8 mouse cellular contexts compared by ENCODE assay signal in the genomic region with DNA sequence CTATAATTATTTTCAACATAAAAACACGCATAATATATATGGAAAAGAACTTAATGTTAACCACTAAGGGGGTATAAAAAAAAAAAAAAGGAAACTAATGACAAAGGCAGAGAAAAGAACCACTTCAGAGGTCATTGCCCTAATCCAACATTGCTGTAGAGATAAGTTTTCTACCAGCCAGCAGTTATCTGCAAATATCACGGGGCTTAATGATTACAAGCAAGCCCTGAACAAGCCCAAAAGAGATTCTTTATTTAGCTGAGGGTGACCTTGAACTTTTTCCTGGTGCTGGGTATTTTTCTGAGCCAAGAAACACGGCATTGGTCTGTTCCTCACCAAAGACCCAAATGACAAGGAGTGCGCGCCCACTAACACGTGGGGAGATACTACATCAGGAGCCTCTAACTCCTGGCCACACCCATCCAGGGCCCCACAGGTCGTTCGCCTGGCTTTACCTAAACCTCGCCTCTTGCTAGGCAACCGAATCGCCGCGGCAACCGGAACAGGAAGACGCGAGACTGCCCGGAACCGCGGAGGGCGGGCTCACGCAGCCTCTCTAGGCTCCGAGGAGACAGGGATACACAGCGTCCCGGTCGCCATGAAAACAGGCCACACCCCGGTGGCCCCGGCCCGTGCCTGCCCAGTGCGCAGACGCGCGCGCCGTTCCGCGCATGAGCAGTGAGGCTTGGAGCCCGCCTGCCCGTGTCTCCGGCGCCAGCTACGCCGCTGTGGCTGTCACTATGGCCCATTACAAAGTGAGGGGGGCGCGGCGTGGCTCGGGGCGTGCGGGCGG. TPM values are rescaled to one million over a fixed set of nuclear protein-coding genes. Genes with fewer than 3 reads are reported as not detected.
A peak's percentile ranks its signal among the peaks of the same experiment; 100 is the strongest.
DNase-seq lines count a peak whose midpoint lies in the region; ATAC-seq and TF ChIP-seq lines count a peak whose summit lies in the region.

A gene (plus strand): TSS at position 500 of the 793 bp plus-strand sequence.

- H3K4me3 ChIP-seq in hindbrain, embryonic 13.5 days, result peak within 1 kb of the TSS; percentile 76

- POLR2A ChIA-PET in Patski (lab: Charles Lee), result interaction anchor here (1.5 kb wide), 1 partner anchor 13 kb away, joined by 4 read pairs; a partner anchor contains a TSS

- peak within 1 kb of the TSS; percentile 84 for H3K9ac ChIP-seq in hindbrain, embryonic 13.5 days

- peak within 1 kb of the TSS; percentile 85 for H3K27ac ChIP-seq in hindbrain, embryonic 13.5 days

- 1% methylated on average over 42 of the region's 49 CpGs for WGBS in hindbrain, embryonic 13.5 days

- CTCF ChIA-PET in Patski (lab: Charles Lee), result no interaction called here

- in situ Hi-C loops in Patski (cut with MboI; ENCODE audit: low pct_unique_long_range_greater_than_20kb), result loop anchor here (5.0 to 25.0 kb wide), 2 partner anchors 142 to 492 kb away; no protein-coding TSS in a partner anchor

- no peak for TF ChIP-seq CTCF in Patski (IDR thresholded peaks at IDR 0.05)

- DNase-seq in Patski (ENCODE audit: low read depth, low spot score), result peak; percentile 88
- peak; percentile 99 to 100 for DNase-seq in cerebellum, postnatal 14 days
- DNase-seq in frontal cortex, postnatal 14 days (ENCODE audit: low spot score in 2 of 2), result peak; percentile 96 to 97
- peak; percentile 98 to 99 for DNase-seq in layer of hippocampus, postnatal 25 days (ENCODE audit: extremely low spot score in 1 of 2, low spot score in 1 of 2)
- peak; percentile 99 for DNase-seq in lung, postnatal 25 days (ENCODE audit: low spot score)
- peak; percentile 98 for DNase-seq in retina, embryonic 14.5 days (ENCODE audit: low spot score)
- peak; percentile 99 for DNase-seq in thymus, postnatal 4 days

- peaks cover 23% of the 10 kb centered on the region for H3K4me1 ChIP-seq in hindbrain, embryonic 13.5 days (replicated peaks)

- H3K4me2 ChIP-seq in hindbrain, embryonic 13.5 days, result peak within 1 kb of the TSS; percentile 81

- H3K27me3 ChIP-seq in Patski, result no peaks in the 10 kb centered on the region
- no peaks in the 10 kb centered on the region for H3K27me3 ChIP-seq in hindbrain, embryonic 13.5 days

- H3K36me3 ChIP-seq in hindbrain, embryonic 13.5 days, result peaks cover 4% of the 10 kb centered on the region; the same call in 1 of the 2 replicates

- peak; percentile 96 for ATAC-seq in Patski
- peak; percentile 100 for ATAC-seq in hindbrain, embryonic 13.5 days (ENCODE audit: low FRiP score)

- H3K9me3 ChIP-seq in hindbrain, embryonic 13.5 days, result no peaks in the 10 kb centered on the region

RNA-seq across cellular contexts. Expression of the gene that starts here (rescaled TPM):
- 45.4 TPM for polyA plus RNA-seq in Patski (2021)
- 31.5 and 46.3 TPM in 2 replicates for polyA plus RNA-seq in hindbrain, embryonic 13.5 days (2015; fragmentation: Nextera tagmentation; extraction: Ambion mirVana)
- 10 to 100 TPM; 12.5 to 13.5 TPM for total RNA-seq in layer of hippocampus, postnatal 25 days (2021)

Comparison
In these comparisons a context has a peak if more than half of its experiments do, and no peak if none do; other contexts are left out.
1. Peak in every context shown above with its lines: DNase-seq, ATAC-seq, H3K4me3 ChIP-seq and H3K27ac ChIP-seq.